In the genomic region with DNA sequence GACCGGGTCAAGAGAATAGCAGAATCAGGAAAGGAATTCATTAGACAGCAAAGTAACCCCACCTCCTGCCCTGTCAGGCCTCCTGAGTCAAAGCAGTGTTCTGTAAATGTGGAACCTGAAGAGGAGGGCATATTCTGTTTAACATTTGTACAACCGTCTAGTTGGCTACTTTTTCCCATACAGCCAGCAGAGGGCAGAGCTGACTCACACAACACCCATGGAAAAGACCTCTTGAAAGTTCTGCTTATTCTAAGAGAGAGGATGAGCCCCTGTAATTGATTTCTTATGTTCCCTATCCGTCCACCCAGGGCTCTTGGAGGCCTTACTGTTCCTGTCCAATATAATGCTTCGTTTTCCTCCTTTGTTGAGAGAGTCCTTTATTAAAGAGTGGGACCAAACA, we compare ENCODE assay signal across 10 mouse cellular contexts. TPM values are rescaled to one million over a fixed set of nuclear protein-coding genes. Genes with fewer than 3 reads are reported as not detected.
DNase-seq lines count a peak whose midpoint lies in the region; ATAC-seq and TF ChIP-seq lines count a peak whose summit lies in the region.
"Had no signal": no experiment of that assay in that cellular context is flagged by ENCODE, and none has a peak within 500 bp of the region (broad histone marks: within the 10 kb centered on the region; RNA-seq: fewer than 3 reads in every experiment).

No protein-coding gene starts in this region.

- H3K27me3 ChIP-seq in heart, adult 2 months (ENCODE audit: control insufficient read depth, insufficient read depth, low read length): no peaks in the 10 kb centered on the region
- H3K27me3 ChIP-seq in heart, embryonic 12.5 days (replicated peaks): peaks cover 4% of the 10 kb centered on the region; the same call in 1 of the 2 replicates
- H3K27me3 ChIP-seq in MEL (ENCODE audit: control insufficient read depth in 1 of 2, insufficient read depth in 2 of 2, low read length in 2 of 2): 0 out of 4 replicates have a peak, but pooled peaks cover 0 to 1% of the 10 kb centered on the region in 2 experiments
- H3K27me3 ChIP-seq in neural tube, embryonic 14.5 days (ENCODE audit: control insufficient read depth, insufficient read depth, low read length): no peaks in the 10 kb centered on the region
- H3K27me3 ChIP-seq: midbrain, embryonic 12.5 days had no signal

- H3K36me3 ChIP-seq in heart, adult 2 months (ENCODE audit: control insufficient read depth, insufficient read depth, low read length): no peaks in the 10 kb centered on the region
- no peaks in the 10 kb centered on the region for H3K36me3 ChIP-seq in heart, embryonic 12.5 days
- H3K36me3 ChIP-seq in MEL (ENCODE audit: control insufficient read depth in 1 of 2, insufficient read depth in 2 of 2, low read length in 2 of 2): no peaks in the 10 kb centered on the region
- no peaks in the 10 kb centered on the region for H3K36me3 ChIP-seq in neural tube, embryonic 14.5 days (ENCODE audit: control insufficient read depth, insufficient read depth, low read length)
- H3K36me3 ChIP-seq: midbrain, embryonic 12.5 days had no signal

- ATAC-seq in heart, embryonic 12.5 days (ENCODE audit: insufficient number of reproducible peaks, low FRiP score): no peak
- ATAC-seq in neural tube, embryonic 14.5 days (ENCODE audit: low read depth): peak; percentile 78
- ATAC-seq in megakaryocyte-erythroid progenitor cell, adult 5-6 weeks (replicated peaks; ENCODE audit: low FRiP score, low TSS enrichment, poor library complexity, severe bottlenecking): no peak

- H3K4me1 ChIP-seq in heart, adult 2 months (ENCODE audit: control insufficient read depth, insufficient read depth, low read length): no peaks in the 10 kb centered on the region
- H3K4me1 ChIP-seq in heart, embryonic 12.5 days (replicated peaks): peaks cover 6% of the 10 kb centered on the region; the same call in 1 of the 2 replicates
- no peaks in the 10 kb centered on the region for H3K4me1 ChIP-seq in MEL (ENCODE audit: control insufficient read depth in 1 of 2, insufficient read depth in 2 of 2, low read length in 2 of 2)
- no peaks in the 10 kb centered on the region for H3K4me1 ChIP-seq in neural tube, embryonic 14.5 days (ENCODE audit: control insufficient read depth, insufficient read depth, low read length)
- H3K4me1 ChIP-seq: midbrain, embryonic 12.5 days had no signal

- H3K9me3 ChIP-seq in heart, embryonic 12.5 days (replicated peaks): no peaks in the 10 kb centered on the region
- no peaks in the 10 kb centered on the region for H3K9me3 ChIP-seq in MEL (replicated peaks; ENCODE audit: insufficient read depth, low read length)
- H3K9me3 ChIP-seq in neural tube, embryonic 14.5 days (ENCODE audit: control insufficient read depth, low read length): no peaks in the 10 kb centered on the region
- H3K9me3 ChIP-seq: midbrain, embryonic 12.5 days had no signal

- 14% methylated on average over 4 of the region's 4 CpGs for WGBS in heart, adult 2 months
- WGBS in heart, embryonic 12.5 days: 17% methylated on average over 4 of the region's 4 CpGs
- WGBS in neural tube, embryonic 14.5 days: 27% methylated on average over 4 of the region's 4 CpGs

- intact Hi-C loops in heart, adult 2 months (cut with DNase I): no loop called here
- intact Hi-C loops in left cerebral cortex, postnatal 4 days (cut with DNase I): no loop called here

- no peaks in the 10 kb centered on the region for H3K79me2 ChIP-seq in heart, adult 2 months (replicated peaks; ENCODE audit: control insufficient read depth, insufficient read depth, low read length)
- H3K79me2 ChIP-seq in MEL (ENCODE audit: control insufficient read depth, insufficient read depth, low read length, poor library complexity): no peaks in the 10 kb centered on the region

- no peak overlapping the region for H3K4me2 ChIP-seq in heart, embryonic 12.5 days
- no peak overlapping the region for H3K4me2 ChIP-seq in neural tube, embryonic 14.5 days (ENCODE audit: low read depth, low read length)
- H3K4me2 ChIP-seq: midbrain, embryonic 12.5 days had no signal

- peak; percentile 53 for TF ChIP-seq RAD21 in MEL (IDR thresholded peaks at IDR 0.05; ENCODE audit: low read depth, low read length)

- no peak for TF ChIP-seq EP300 in heart, adult 2 months (IDR thresholded peaks at IDR 0.05; ENCODE audit: insufficient read depth, low read depth, low read length)
- TF ChIP-seq EP300 in MEL (IDR thresholded peaks at IDR 0.05; ENCODE audit: low read depth in 1 of 2, low read length in 2 of 2): no peak

- H3K4me3 ChIP-seq in heart, adult 2 months: no peak overlapping the region
- H3K4me3 ChIP-seq in heart, embryonic 12.5 days: no peak overlapping the region
- H3K4me3 ChIP-seq in MEL (ENCODE audit: control insufficient read depth in 1 of 2, insufficient read depth in 1 of 2, low read depth in 2 of 2, low read length in 2 of 2): no peak overlapping the region
- H3K4me3 ChIP-seq in neural tube, embryonic 14.5 days (ENCODE audit: low read depth, low read length): no peak overlapping the region
- H3K4me3 ChIP-seq: midbrain, embryonic 12.5 days had no signal

- no peak overlapping the region for H3K9ac ChIP-seq in heart, adult 2 months (ENCODE audit: low read depth, low read length)
- H3K9ac ChIP-seq in heart, embryonic 12.5 days: no peak overlapping the region
- H3K9ac ChIP-seq in MEL (ENCODE audit: control insufficient read depth, low read depth, low read length, poor library complexity, severe bottlenecking): no peak overlapping the region
- no peak overlapping the region for H3K9ac ChIP-seq in neural tube, embryonic 14.5 days (replicated peaks; ENCODE audit: low read depth, low read length)
- H3K9ac ChIP-seq: midbrain, embryonic 12.5 days had no signal

- TF ChIP-seq POLR2A in heart, adult 2 months (IDR thresholded peaks at IDR 0.05; ENCODE audit: insufficient read depth, low read depth, low read length): no peak
- TF ChIP-seq POLR2A in MEL (IDR thresholded peaks at IDR 0.05; ENCODE audit: control insufficient read depth in 1 of 2, insufficient read depth in 1 of 2, low read depth in 1 of 2, low read length in 2 of 2, poor library complexity in 1 of 2): no peak

- peak; percentile 71 for TF ChIP-seq CTCF in heart, adult 2 months (IDR thresholded peaks at IDR 0.05)
- TF ChIP-seq CTCF in MEL (IDR thresholded peaks at IDR 0.05 in 2 of 3, conservative IDR thresholded peaks at IDR 0.05 in 1 of 3; ENCODE audit: control insufficient read depth in 1 of 3, insufficient read depth in 1 of 3, low read depth in 2 of 3, low read length in 3 of 3, poor library complexity in 1 of 3, severe bottlenecking in 1 of 3): peak; percentile 26 to 57 (median 54); a peak in 5 of 6 replicates

- H3K27ac ChIP-seq in heart, adult 2 months: no peak overlapping the region
- no peak overlapping the region for H3K27ac ChIP-seq in heart, embryonic 12.5 days (ENCODE audit: poor library complexity, severe bottlenecking)
- no peak overlapping the region for H3K27ac ChIP-seq in MEL (ENCODE audit: control insufficient read depth, low read depth, low read length)
- H3K27ac ChIP-seq in neural tube, embryonic 14.5 days (ENCODE audit: low read depth, low read length): no peak overlapping the region
- H3K27ac ChIP-seq: midbrain, embryonic 12.5 days had no signal

- DNase-seq in heart, adult 2 months: no peak
- DNase-seq in MEL (ENCODE audit: low read depth, low spot score): peak; percentile 25
- DNase-seq in forelimb bud, embryonic 11.5 days (ENCODE audit: low read depth, low spot score): peak; percentile 7
- DNase-seq in left cerebral cortex, postnatal 4 days: peak; percentile 15
- DNase-seq in testis, postnatal 10 days (ENCODE audit: low spot score): no peak

RNA-seq across cellular contexts. Expression of gene Sftpa1, which starts 3.6 kb away (rescaled TPM):
- not detected for total RNA-seq in heart, adult 2 months (2021)
- 3.6 TPM in 1 of 2 replicates, not detected in the other for polyA plus RNA-seq in heart, adult 2 months (2012; rRNA removed)
- polyA plus RNA-seq in heart, embryonic 12.5 days (2016; fragmentation: Nextera tagmentation; extraction: Ambion mirVana): 0.20 and 0.23 TPM in 2 replicates
- total RNA-seq in MEL (2012; rRNA removed): not detected in 2 replicates
- polyA plus RNA-seq in MEL (2012; ENCODE audit: insufficient read depth in 1 of 2, insufficient read length in 2 of 2, low read depth in 1 of 2, low replicate concordance in 2 of 2, missing spikeins in 1 of 2): not detected
- total RNA-seq in left cerebral cortex, postnatal 4 days (2021): not detected
- not detected in 2 replicates for polyA plus RNA-seq in neural tube, embryonic 14.5 days (2014; fragmentation: Nextera tagmentation; extraction: Ambion mirVana)
- not detected in 2 replicates for total RNA-seq in megakaryocyte-erythroid progenitor cell, adult 5-6 weeks (2014; fragmentation: Nextera tagmentation)
- total RNA-seq in megakaryocyte-erythroid progenitor cell, adult 5-6 weeks (2017): not detected in 2 replicates
- polyA plus RNA-seq: midbrain, embryonic 12.5 days had no signal

RNA-seq across cellular contexts. Expression of gene Mat1a, which starts 23.2 kb away (rescaled TPM):
- not detected for total RNA-seq in heart, adult 2 months (2021)
- 0.21 and 0.82 TPM in 2 replicates for polyA plus RNA-seq in heart, adult 2 months (2012; rRNA removed)
- polyA plus RNA-seq in heart, embryonic 12.5 days (2016; fragmentation: Nextera tagmentation; extraction: Ambion mirVana): 0.63 TPM in 2 replicates
- not detected in 2 replicates for total RNA-seq in MEL (2012; rRNA removed)
- polyA plus RNA-seq in MEL (2012; ENCODE audit: insufficient read depth in 1 of 2, insufficient read length in 2 of 2, low read depth in 1 of 2, low replicate concordance in 2 of 2, missing spikeins in 1 of 2): not detected
- not detected for total RNA-seq in left cerebral cortex, postnatal 4 days (2021)
- polyA plus RNA-seq in neural tube, embryonic 14.5 days (2014; fragmentation: Nextera tagmentation; extraction: Ambion mirVana): not detected in 2 replicates
- total RNA-seq in megakaryocyte-erythroid progenitor cell, adult 5-6 weeks (2014; fragmentation: Nextera tagmentation): not detected in 2 replicates
- total RNA-seq in megakaryocyte-erythroid progenitor cell, adult 5-6 weeks (2017): not detected in 2 replicates
- total RNA-seq: heart, adult 18-20 months had no signal
- polyA plus RNA-seq: midbrain, embryonic 12.5 days had no signal

RNA-seq across cellular contexts. Expression of gene Mbl1, which starts 23.3 kb away (rescaled TPM):
- total RNA-seq in heart, adult 2 months (2021): not detected
- not detected in 2 replicates for polyA plus RNA-seq in heart, adult 2 months (2012; rRNA removed)
- polyA plus RNA-seq in heart, embryonic 12.5 days (2016; fragmentation: Nextera tagmentation; extraction: Ambion mirVana): 0.27 TPM in 1 of 2 replicates, not detected in the other
- not detected in 2 replicates for total RNA-seq in MEL (2012; rRNA removed)
- polyA plus RNA-seq in MEL (2012; ENCODE audit: insufficient read depth in 1 of 2, insufficient read length in 2 of 2, low read depth in 1 of 2, low replicate concordance in 2 of 2, missing spikeins in 1 of 2): not detected
- not detected for total RNA-seq in left cerebral cortex, postnatal 4 days (2021)
- polyA plus RNA-seq in neural tube, embryonic 14.5 days (2014; fragmentation: Nextera tagmentation; extraction: Ambion mirVana): not detected in 2 replicates
- not detected in 2 replicates for total RNA-seq in megakaryocyte-erythroid progenitor cell, adult 5-6 weeks (2014; fragmentation: Nextera tagmentation)
- total RNA-seq in megakaryocyte-erythroid progenitor cell, adult 5-6 weeks (2017): not detected in 2 replicates
- total RNA-seq: heart, adult 18-20 months had no signal
- polyA plus RNA-seq: midbrain, embryonic 12.5 days had no signal

RNA-seq across cellular contexts. Expression of gene Dydc1, which starts 55.3 kb away (rescaled TPM):
- not detected for total RNA-seq in heart, adult 2 months (2021)
- polyA plus RNA-seq in heart, adult 2 months (2012; rRNA removed): not detected in 2 replicates
- polyA plus RNA-seq in heart, embryonic 12.5 days (2016; fragmentation: Nextera tagmentation; extraction: Ambion mirVana): not detected in 2 replicates
- total RNA-seq in MEL (2012; rRNA removed): not detected in 2 replicates
- polyA plus RNA-seq in MEL (2012; ENCODE audit: insufficient read depth in 1 of 2, insufficient read length in 2 of 2, low read depth in 1 of 2, low replicate concordance in 2 of 2, missing spikeins in 1 of 2): not detected
- total RNA-seq in left cerebral cortex, postnatal 4 days (2021): not detected
- polyA plus RNA-seq in neural tube, embryonic 14.5 days (2014; fragmentation: Nextera tagmentation; extraction: Ambion mirVana): 0.27 TPM in 1 of 2 replicates, not detected in the other
- not detected in 2 replicates for total RNA-seq in megakaryocyte-erythroid progenitor cell, adult 5-6 weeks (2014; fragmentation: Nextera tagmentation)
- not detected in 2 replicates for total RNA-seq in megakaryocyte-erythroid progenitor cell, adult 5-6 weeks (2017)
- total RNA-seq: heart, adult 18-20 months had no signal
- polyA plus RNA-seq: midbrain, embryonic 12.5 days had no signal

RNA-seq across cellular contexts. Expression of gene Sftpd, which starts 57.0 kb away (rescaled TPM):
- not detected for total RNA-seq in heart, adult 2 months (2021)
- 2.0 TPM in 1 of 2 replicates, not detected in the other for polyA plus RNA-seq in heart, adult 2 months (2012; rRNA removed)
- not detected in 2 replicates for polyA plus RNA-seq in heart, embryonic 12.5 days (2016; fragmentation: Nextera tagmentation; extraction: Ambion mirVana)
- not detected in 2 replicates for total RNA-seq in MEL (2012; rRNA removed)
- not detected for polyA plus RNA-seq in MEL (2012; ENCODE audit: insufficient read depth in 1 of 2, insufficient read length in 2 of 2, low read depth in 1 of 2, low replicate concordance in 2 of 2, missing spikeins in 1 of 2)
- not detected for total RNA-seq in left cerebral cortex, postnatal 4 days (2021)
- polyA plus RNA-seq in neural tube, embryonic 14.5 days (2014; fragmentation: Nextera tagmentation; extraction: Ambion mirVana): not detected in 2 replicates
- not detected in 2 replicates for total RNA-seq in megakaryocyte-erythroid progenitor cell, adult 5-6 weeks (2014; fragmentation: Nextera tagmentation)
- not detected in 2 replicates for total RNA-seq in megakaryocyte-erythroid progenitor cell, adult 5-6 weeks (2017)
- polyA plus RNA-seq: midbrain, embryonic 12.5 days had no signal

Comparison
In these comparisons a context has a peak if more than half of its experiments do, and no peak if none do; other contexts are left out.
1. DNase-seq: peak in MEL (single experiment), forelimb bud, embryonic 11.5 days (single experiment) and left cerebral cortex, postnatal 4 days (single experiment); none in heart, adult 2 months (0 of 2) and testis, postnatal 10 days (single experiment).